Mouse (Mus musculus): ENCODE results near the gene Agfg1. TPM values are rescaled to one million over a fixed set of nuclear protein-coding genes. Genes with fewer than 3 reads are reported as not detected.
A peak's percentile ranks its signal among the peaks of the same experiment; 100 is the strongest.

Agfg1 gene
- polyA plus RNA-seq, 1 experiment from 2014 or later = 27.9 TPM

DNA sequence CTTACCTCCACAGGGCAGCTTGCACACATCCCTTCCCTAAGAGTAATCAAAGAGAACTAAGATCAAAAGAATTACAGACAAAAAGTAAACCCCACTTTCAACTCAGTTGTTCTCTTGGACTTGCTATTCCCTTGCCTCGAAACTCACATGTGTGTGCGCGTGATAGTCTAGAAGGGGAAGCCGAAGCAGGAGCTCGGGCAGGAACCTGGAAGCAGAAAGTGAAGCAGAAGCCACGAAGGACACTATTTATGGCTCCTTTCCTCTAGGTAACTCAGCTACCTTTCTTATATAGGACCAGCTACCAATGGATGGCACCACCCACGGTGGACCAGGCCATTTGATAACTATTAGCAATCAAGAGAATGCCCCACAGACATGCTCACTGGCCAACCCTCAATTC, 13.5 kb upstream of the Agfg1 start:
- Histone ChIP-seq H3K9me3 (no peaks in the 10 kb centered on the region), H3K9ac (no peak overlapping the region), H3K4me2 (no peak overlapping the region), H3K27me3 (replicated peaks) (no peaks in the 10 kb centered on the region), H3K4me3 (replicated peaks) (no peak overlapping the region), H3K27ac (no peak overlapping the region), H3K4me1 (no peaks in the 10 kb centered on the region), H3K36me3 (no peaks in the 10 kb centered on the region)
- WGBS = 91% methylated on average over 7 of the region's 7 CpGs
- no peak for ATAC-seq (ENCODE audit: insufficient read depth, low FRiP score, low read depth)

DNA sequence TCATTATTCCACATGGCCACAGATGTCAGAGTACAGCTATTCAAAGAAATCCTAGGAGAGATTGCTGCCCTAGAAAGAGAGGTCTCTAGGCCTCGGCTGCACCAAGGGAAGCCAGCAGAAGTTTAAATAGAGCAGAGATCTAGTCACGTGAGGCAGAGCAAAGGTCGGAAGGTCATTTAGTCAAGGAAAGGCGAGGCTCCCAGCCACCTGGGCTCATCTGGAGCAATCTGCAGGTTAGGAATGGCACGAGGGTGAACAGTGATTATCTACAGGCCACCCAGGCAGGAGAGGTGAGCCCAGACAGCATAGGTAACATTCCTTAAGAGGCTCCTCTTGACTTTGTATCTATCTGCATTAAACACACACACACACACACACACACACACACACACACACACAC, 12.4 kb upstream of the Agfg1 start:
- ATAC-seq (ENCODE audit: insufficient read depth, low FRiP score, low read depth) = no peak
- 34% methylated on average over 5 of the region's 5 CpGs for WGBS
- Histone ChIP-seq H3K36me3 (no peaks in the 10 kb centered on the region), H3K27me3 (replicated peaks) (no peaks in the 10 kb centered on the region), H3K4me3 (replicated peaks) (no peak overlapping the region), H3K4me2 (no peak overlapping the region), H3K27ac (no peak overlapping the region), H3K9ac (no peak overlapping the region), H3K9me3 (no peaks in the 10 kb centered on the region), H3K4me1 (no peaks in the 10 kb centered on the region; the same call in 1 of the 2 replicates)

DNA sequence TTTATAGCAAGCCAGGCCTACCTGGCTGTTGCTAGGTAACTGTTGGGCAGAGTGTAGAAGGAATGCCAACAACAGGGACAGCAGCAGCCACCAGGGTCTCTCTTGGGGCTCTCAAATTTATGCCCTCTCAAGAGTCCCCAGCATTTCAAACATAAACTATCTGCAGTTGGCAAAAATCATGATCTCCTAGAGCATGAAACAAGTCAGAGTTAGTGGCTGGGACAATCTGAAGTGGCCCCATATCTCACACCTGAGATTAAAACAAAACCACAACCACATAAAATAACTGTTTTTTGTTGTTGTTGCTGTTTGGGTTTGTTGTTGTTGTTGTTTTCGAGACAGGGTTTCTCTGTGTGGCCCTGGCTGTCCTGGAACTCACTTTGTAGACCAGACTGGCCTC, 8.5 kb upstream of the Agfg1 start:
- H3K9me3 ChIP-seq = no peaks in the 10 kb centered on the region

DNA sequence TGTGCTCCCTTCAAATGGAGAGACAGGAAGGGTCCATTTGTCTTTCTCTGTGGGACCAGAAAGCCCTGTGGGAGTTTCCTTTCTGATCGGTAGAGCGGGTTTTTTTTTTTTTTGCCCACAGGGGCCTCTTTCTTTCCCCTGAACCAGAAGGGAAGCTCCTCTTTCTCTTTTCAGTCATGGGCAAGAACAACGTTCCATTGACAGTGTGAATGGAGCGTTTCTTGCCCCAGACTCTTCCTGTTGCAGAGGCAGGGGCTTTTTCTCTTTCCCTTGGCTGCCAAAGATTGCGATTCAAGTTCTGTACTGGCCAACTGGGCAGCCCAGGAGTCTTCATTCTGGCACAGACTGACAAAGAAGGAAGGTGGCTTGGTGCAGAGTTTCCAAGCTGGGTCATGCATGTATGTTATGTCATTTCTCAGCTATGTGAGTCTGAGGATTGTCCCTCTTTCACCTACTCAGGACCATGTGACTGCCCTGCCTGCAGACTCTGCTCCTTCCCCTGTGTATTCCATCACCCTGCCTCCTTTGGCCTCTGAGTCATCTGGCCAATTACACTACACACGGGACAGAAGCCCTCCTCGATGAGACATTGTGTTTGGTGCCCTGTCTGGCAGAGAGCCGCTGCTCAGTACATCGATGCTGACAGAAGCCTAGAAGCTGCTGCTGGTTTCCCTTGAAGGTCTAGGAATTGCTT, 7.6 kb upstream of the Agfg1 start:
- Histone ChIP-seq H3K27me3 (replicated peaks) (no peaks in the 10 kb centered on the region), H3K4me2 (no peak overlapping the region), H3K4me3 (replicated peaks) (no peak overlapping the region), H3K36me3 (no peaks in the 10 kb centered on the region), H3K9ac (no peak overlapping the region), H3K4me1 (no peaks in the 10 kb centered on the region; the same call in 1 of the 2 replicates), H3K9me3 (no peaks in the 10 kb centered on the region), H3K27ac (no peak overlapping the region)
- WGBS = 58% methylated on average over 9 of the region's 9 CpGs
- ATAC-seq (ENCODE audit: insufficient read depth, low FRiP score, low read depth) = 0 out of 2 replicates have a peak, but pooled peaks have one; percentile 65

More for the DNA sequence above, 8.5 kb upstream of the Agfg1 start:
- ATAC-seq (ENCODE audit: insufficient read depth, low FRiP score, low read depth) = no peak
- Histone ChIP-seq H3K36me3 (no peaks in the 10 kb centered on the region), H3K27me3 (replicated peaks) (no peaks in the 10 kb centered on the region), H3K4me1 (no peaks in the 10 kb centered on the region; the same call in 1 of the 2 replicates), H3K9ac (no peak overlapping the region), H3K4me3 (replicated peaks) (no peak overlapping the region), H3K27ac (no peak overlapping the region), H3K4me2 (no peak overlapping the region)
- WGBS = 93% methylated on average over 1 of the region's 1 CpGs

DNA sequence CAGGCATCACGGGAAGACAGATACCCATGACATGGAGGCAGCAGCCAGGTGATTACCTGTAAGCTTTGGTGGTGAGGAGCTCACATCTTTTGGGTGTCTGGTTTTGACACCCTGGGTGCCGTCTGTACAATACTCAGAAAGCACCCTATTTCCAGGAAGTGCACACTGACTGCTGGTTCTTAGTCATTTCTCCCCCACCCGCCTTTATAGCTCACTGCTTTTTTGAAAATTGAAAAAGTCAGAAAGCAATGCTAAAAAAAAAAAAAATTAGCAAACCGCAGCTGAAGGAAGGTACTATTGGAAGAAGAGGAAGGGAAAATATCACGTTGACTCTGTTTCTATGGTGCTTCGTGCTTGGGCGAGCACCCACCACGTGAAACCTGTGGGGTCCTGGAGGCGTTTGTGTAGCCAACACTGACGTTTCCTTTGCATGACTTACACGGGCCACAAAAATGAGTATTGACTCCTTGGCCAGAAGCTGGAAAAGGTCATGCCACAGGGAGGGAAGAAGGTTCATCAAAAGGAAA, 6.7 kb upstream of the Agfg1 start:
- ATAC-seq (ENCODE audit: insufficient read depth, low FRiP score, low read depth) = no peak

DNA sequence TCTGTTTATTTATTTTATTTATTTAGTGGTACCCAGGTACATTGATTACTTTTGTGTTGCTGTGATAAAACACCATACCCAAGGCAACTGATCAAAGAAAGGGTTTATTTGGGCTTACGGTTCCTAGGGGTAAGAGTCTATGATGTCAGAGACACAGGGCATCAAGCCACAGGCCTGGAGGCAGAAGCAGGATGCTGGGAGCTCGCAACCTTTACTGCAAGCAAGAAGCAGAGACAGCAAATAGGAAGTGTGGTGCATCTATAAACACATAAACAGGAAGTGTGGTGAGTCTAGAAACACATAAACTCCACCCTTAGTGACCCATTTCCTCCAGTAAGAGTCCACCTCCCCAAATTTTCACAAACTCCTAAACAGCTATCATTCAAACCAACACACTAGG, 5.8 kb upstream of the Agfg1 start:
- H3K4me3 ChIP-seq (replicated peaks) = no peak overlapping the region

More for the DNA sequence above, 6.7 kb upstream of the Agfg1 start:
- WGBS = 79% methylated on average over 11 of the region's 11 CpGs
- Histone ChIP-seq H3K36me3 (no peaks in the 10 kb centered on the region), H3K27me3 (replicated peaks) (no peaks in the 10 kb centered on the region), H3K9ac (no peak overlapping the region), H3K9me3 (no peaks in the 10 kb centered on the region), H3K4me3 (replicated peaks) (no peak overlapping the region), H3K4me1 (no peaks in the 10 kb centered on the region; the same call in 1 of the 2 replicates), H3K27ac (no peak overlapping the region), H3K4me2 (no peak overlapping the region)

DNA sequence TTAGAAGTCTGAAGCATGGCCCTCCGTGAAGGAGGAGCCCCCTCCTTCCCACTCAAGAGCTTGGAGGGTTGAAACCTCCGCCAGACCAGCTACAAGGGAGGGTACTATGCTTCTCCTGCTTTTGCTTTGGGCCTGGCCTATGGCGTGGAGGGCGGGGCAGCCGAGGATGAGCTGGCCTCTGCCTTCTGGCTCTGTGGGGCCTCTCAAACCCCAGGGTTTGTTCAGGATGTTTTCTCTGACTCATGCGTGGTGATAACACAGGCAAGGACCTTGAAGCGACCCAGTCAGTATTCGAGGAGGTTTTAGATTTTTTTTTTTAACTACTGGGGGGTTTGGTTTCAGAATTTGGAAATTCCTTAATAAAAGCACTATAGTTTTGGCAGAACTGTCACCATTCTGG, 4.7 kb upstream of the Agfg1 start:
- Histone ChIP-seq H3K36me3 (no peaks in the 10 kb centered on the region), H3K4me1 (peaks cover 3% of the 10 kb centered on the region), H3K4me3 (replicated peaks) (no peak overlapping the region), H3K27me3 (replicated peaks) (no peaks in the 10 kb centered on the region), H3K9ac (no peak overlapping the region), H3K9me3 (no peaks in the 10 kb centered on the region), H3K4me2 (no peak overlapping the region), H3K27ac (no peak overlapping the region)
- WGBS = 49% methylated on average over 8 of the region's 8 CpGs
- peak; percentile 76; the same call in 1 of the 2 replicates for ATAC-seq (ENCODE audit: insufficient read depth, low FRiP score, low read depth)

More for the DNA sequence above, 5.8 kb upstream of the Agfg1 start:
- H3K9me3 ChIP-seq = no peaks in the 10 kb centered on the region
- H3K27me3 ChIP-seq (replicated peaks) = no peaks in the 10 kb centered on the region
- H3K4me1 ChIP-seq = no peaks in the 10 kb centered on the region; the same call in 1 of the 2 replicates
- H3K27ac ChIP-seq = no peak overlapping the region
- no peaks in the 10 kb centered on the region for H3K36me3 ChIP-seq
- H3K9ac ChIP-seq = no peak overlapping the region
- ATAC-seq (ENCODE audit: insufficient read depth, low FRiP score, low read depth) = no peak
- WGBS = 83% methylated on average over 2 of the region's 2 CpGs
- no peak overlapping the region for H3K4me2 ChIP-seq

DNA sequence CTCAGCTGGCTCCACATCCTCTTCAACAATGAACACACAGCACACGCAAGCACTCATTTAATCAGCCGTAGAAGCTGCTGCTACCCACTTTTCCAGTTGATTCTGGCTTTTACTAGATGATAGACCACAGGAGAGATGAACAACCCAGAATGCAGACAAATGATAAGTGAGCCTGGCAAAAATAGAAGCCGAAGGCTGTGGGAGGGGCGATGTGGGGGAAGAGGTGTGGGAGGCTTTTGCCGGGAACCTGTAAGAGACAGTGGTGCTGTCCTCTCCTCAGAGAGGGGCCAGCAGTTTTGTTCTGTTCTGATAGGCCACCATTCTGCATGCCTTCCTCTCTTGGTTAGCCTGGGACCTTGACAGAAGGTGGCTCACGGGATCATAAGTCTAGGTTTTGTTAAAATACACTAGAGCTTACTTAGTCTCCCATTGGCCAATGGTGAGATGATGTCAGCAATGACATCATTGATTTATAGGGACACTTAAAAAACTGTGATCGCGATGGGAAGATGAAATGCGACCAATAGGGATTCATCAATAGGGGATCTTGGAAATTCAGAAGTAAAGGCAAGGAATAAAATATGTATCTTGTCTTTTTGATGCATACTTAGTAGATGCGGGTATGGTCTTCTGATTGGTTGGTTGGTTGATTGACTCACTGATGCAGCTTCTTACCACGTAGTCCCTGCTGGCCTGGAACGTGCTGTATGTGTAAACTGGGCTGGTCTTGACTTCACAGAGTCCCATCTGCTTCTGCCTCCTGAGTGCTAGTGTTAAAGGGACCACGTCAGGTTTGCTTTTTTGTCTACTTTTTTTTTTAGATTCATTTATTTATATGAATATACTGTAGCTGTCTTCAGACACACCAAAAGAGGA, 2.7 kb upstream of the Agfg1 start:
- 70% methylated on average over 13 of the region's 13 CpGs for WGBS
- Histone ChIP-seq H3K9me3 (no peaks in the 10 kb centered on the region), H3K4me3 (replicated peaks) (no peak overlapping the region), H3K9ac (no peak overlapping the region), H3K27me3 (replicated peaks) (no peaks in the 10 kb centered on the region), H3K36me3 (no peaks in the 10 kb centered on the region), H3K27ac (no peak overlapping the region), H3K4me2 (no peak overlapping the region), H3K4me1 (peaks cover 3% of the 10 kb centered on the region)
- peak; percentile 12; the same call in 1 of the 2 replicates for ATAC-seq (ENCODE audit: insufficient read depth, low FRiP score, low read depth)

DNA sequence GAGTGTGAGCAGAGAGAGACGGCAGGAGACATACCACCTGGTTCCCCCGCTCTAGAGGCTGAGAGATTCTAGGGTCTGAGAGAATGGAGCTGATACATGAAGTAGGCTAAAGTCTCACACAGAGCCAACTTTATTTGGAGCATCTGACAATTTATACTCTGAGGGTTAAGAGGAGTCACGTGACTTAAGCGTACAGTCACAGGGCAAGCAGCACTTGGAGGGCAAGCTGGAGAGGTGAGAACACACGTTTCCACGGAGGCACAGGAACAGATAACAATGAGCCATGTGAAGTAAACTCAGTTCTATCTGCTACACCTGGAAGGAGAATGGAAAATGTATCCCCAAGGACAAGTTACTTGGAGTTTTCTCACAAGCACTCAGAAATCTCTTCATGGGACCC, 1.7 kb upstream of the Agfg1 start:
- H3K4me1 ChIP-seq = peaks cover 3% of the 10 kb centered on the region
- no peak overlapping the region for H3K4me2 ChIP-seq
- no peaks in the 10 kb centered on the region for H3K36me3 ChIP-seq
- H3K27me3 ChIP-seq (replicated peaks) = no peaks in the 10 kb centered on the region
- 74% methylated on average over 6 of the region's 6 CpGs for WGBS
- H3K9ac ChIP-seq = no peak overlapping the region
- no peak for ATAC-seq (ENCODE audit: insufficient read depth, low FRiP score, low read depth)
- no peak overlapping the region for H3K4me3 ChIP-seq (replicated peaks)
- no peaks in the 10 kb centered on the region for H3K9me3 ChIP-seq
- no peak overlapping the region for H3K27ac ChIP-seq

DNA sequence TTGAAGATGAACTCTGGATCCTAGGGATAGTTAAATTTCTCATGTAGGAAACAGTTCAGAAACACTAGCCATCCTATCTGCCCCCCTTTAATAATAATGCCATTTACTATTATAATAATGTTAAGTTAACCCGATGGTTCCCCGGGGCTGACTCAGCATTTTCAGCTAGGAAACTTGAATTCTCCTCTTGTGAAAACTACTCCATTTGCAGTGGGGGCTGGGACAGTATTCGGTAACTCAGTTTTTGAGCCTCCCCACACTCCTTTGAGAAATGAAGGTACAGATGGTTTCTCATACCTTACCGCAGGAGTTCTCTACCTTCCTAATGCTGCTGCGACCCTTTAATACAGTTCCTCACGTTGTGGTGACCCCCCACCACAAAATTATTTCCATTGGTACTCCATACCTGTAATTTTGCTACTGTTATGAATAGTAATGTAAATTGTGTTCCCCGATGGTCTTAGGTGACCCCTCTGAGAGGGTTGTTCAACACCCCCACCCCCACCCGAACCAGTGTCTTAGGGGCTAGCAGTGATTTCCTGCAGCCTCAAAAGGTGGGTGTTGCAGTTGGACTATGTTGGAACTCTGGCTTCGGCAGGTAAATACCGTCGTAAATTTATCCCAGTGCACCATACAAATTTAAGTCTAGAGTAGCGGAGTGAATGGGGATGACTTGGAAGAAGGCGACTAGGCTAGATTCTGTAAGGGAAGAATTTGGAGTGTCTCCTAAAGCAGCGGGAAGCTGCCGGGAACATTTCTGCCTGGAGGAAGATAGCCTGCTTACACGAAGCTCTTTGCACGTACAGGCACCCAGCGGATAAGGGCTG, 601 bp upstream of the Agfg1 start:
- H3K9me3 ChIP-seq = no peaks in the 10 kb centered on the region
- peak overlapping the region; percentile 99 for H3K4me3 ChIP-seq (replicated peaks)
- 30% methylated on average over 18 of the region's 18 CpGs for WGBS
- peaks cover 3% of the 10 kb centered on the region for H3K4me1 ChIP-seq
- no peak overlapping the region for H3K9ac ChIP-seq
- H3K36me3 ChIP-seq = no peaks in the 10 kb centered on the region
- no peaks in the 10 kb centered on the region for H3K27me3 ChIP-seq (replicated peaks)
- no peak for ATAC-seq (ENCODE audit: insufficient read depth, low FRiP score, low read depth)
- peak overlapping the region; percentile 63 for H3K4me2 ChIP-seq
- no peak overlapping the region for H3K27ac ChIP-seq

DNA sequence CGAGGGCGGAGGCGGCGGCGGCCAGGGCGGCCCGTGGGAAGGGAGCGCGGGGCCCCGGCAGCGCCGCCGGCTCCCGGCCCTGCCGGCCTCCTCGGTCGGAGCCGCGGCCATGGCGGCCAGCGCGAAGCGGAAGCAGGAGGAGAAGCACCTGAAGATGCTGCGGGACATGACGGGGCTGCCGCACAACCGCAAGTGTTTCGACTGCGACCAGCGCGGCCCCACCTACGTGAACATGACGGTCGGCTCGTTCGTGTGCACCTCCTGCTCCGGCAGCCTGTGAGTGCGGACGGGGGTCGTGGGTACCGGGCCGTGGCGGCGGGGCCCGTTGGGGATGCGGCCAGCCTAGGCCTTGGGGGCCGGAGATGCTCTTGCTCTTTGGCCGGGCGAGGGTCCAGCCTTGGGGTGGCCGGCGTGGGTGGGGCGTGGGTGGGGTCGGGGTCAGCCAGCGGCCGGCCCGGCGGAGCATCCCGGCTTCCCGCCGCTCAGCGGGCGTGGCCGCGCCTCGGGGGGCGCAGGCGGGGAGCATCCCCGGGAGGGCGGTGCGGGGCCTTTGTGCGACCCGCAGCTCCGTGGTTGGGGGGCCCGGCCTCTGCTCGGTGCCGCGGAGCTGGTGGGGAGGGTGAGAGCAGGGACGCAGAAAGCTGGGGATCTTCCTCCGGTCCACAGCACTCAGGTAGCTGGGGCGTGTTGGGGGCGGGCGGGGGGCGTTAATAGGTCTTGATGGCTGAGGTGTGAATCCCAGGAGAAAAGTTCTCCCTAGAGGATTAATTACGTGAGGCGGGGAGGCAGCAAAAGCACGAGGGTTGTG, 535 bp downstream of the Agfg1 start:
- no peaks in the 10 kb centered on the region for H3K27me3 ChIP-seq (replicated peaks)
- no peaks in the 10 kb centered on the region for H3K36me3 ChIP-seq
- under 1% methylated on average over 79 of the region's 86 CpGs for WGBS
- peak; percentile 59; the same call in 1 of the 2 replicates for ATAC-seq (ENCODE audit: insufficient read depth, low FRiP score, low read depth)
- H3K4me3 ChIP-seq (replicated peaks) = peak overlapping the region; percentile 99
- H3K27ac ChIP-seq = peak overlapping the region; percentile 80
- peak overlapping the region; percentile 73 for H3K4me2 ChIP-seq
- H3K4me1 ChIP-seq = peaks cover 3% of the 10 kb centered on the region
- H3K9me3 ChIP-seq = no peaks in the 10 kb centered on the region
- peak overlapping the region; percentile 95 for H3K9ac ChIP-seq

Measured in stomach, embryonic 15.5 days (tissue).